In the genomic region with DNA sequence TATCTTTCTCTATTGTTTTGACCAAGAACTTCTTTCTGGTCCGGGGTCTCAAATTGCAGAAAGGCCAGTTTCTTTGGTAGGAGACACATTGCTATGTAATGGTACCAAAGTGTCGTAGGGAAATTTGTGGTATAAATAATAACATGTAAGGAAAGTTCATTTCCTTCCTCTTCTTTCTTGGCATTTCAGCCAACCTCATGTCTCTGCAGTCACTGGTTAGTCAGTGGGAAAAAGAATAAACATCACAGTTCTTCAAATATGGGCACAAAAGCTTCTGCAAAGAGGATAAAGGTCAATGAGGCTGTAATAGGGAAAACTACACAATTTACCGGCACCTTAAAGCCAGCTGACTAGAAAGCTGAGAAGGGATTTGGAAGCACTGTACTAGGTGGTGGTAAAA, we compare ENCODE assay signal across 23 mouse cellular contexts.
DNase-seq lines count a peak whose midpoint lies in the region; ATAC-seq and TF ChIP-seq lines count a peak whose summit lies in the region.
"Had no signal": no experiment of that assay in that cellular context is flagged by ENCODE, and none has a peak within 500 bp of the region (broad histone marks: within the 10 kb centered on the region; RNA-seq: fewer than 3 reads in every experiment).

No protein-coding gene starts in this region.

- H3K4me1 ChIP-seq in liver, postnatal 0 days (ENCODE audit: insufficient read depth) = no peaks in the 10 kb centered on the region
- peaks cover 16% of the 10 kb centered on the region; the same call in 1 of the 2 replicates for H3K4me1 ChIP-seq in liver, embryonic 12.5 days
- H3K4me1 ChIP-seq: embryonic facial prominence, embryonic 13.5 days; forebrain, embryonic 12.5 days; heart, embryonic 13.5 days; hindbrain, embryonic 12.5 days had no signal

- H3K9me3 ChIP-seq in liver, postnatal 0 days (ENCODE audit: low read length) = no peaks in the 10 kb centered on the region
- no peaks in the 10 kb centered on the region for H3K9me3 ChIP-seq in liver, embryonic 12.5 days (replicated peaks)
- H3K9me3 ChIP-seq: embryonic facial prominence, embryonic 13.5 days; forebrain, embryonic 12.5 days; heart, embryonic 13.5 days; hindbrain, embryonic 12.5 days had no signal

- TF ChIP-seq CTCF in liver, postnatal 0 days (IDR thresholded peaks at IDR 0.05; ENCODE audit: low read depth) = no peak

- H3K4me3 ChIP-seq in liver, postnatal 0 days (ENCODE audit: low read depth, low read length) = no peak overlapping the region
- no peak overlapping the region for H3K4me3 ChIP-seq in liver, embryonic 12.5 days
- H3K4me3 ChIP-seq: embryonic facial prominence, embryonic 13.5 days; forebrain, embryonic 12.5 days; gastrocnemius, adult 2 months; heart, embryonic 13.5 days; hindbrain, embryonic 12.5 days had no signal

- no peak overlapping the region for H3K4me2 ChIP-seq in liver, postnatal 0 days (ENCODE audit: low read depth, low read length)
- H3K4me2 ChIP-seq in liver, embryonic 12.5 days = no peak overlapping the region
- H3K4me2 ChIP-seq: embryonic facial prominence, embryonic 13.5 days; forebrain, embryonic 12.5 days; heart, embryonic 13.5 days; hindbrain, embryonic 12.5 days had no signal

- 51% methylated on average over 3 of the region's 3 CpGs for WGBS in liver, postnatal 0 days (ENCODE audit: insufficient replicate concordance)
- WGBS in liver, embryonic 12.5 days (ENCODE audit: insufficient replicate concordance) = 59% methylated on average over 3 of the region's 3 CpGs

- no peak for ATAC-seq in liver, postnatal 0 days
- ATAC-seq in liver, embryonic 12.5 days = no peak
- ATAC-seq in common myeloid progenitor, adult 5-6 weeks (replicated peaks; ENCODE audit: low read depth, poor library complexity, severe bottlenecking) = peak; percentile 27
- ATAC-seq in megakaryocyte, adult 5-6 weeks (ENCODE audit: poor library complexity, severe bottlenecking) = 0 out of 2 replicates have a peak, but pooled peaks have one; percentile 4
- ATAC-seq: forebrain, embryonic 16.5 days; hindbrain, embryonic 16.5 days had no signal

- no peak for DNase-seq in liver, postnatal 0 days
- peak; percentile 76 for DNase-seq in 416B (ENCODE audit: low read depth)
- DNase-seq in embryo, embryonic 10.5 days (ENCODE audit: low spot score) = no peak
- DNase-seq in cerebellum, postnatal 14 days = no peak
- DNase-seq in frontal cortex, postnatal 14 days (ENCODE audit: low spot score in 2 of 2) = no peak
- DNase-seq: adrenal gland, adult 2 months; adrenal gland, postnatal 25 days; cerebellum, adult 2 months; cerebellum, postnatal 10 days; gastrocnemius, adult 2 months; gastrocnemius, postnatal 25 days; heart, adult 11 months; heart, postnatal 36 days had no signal

- no peaks in the 10 kb centered on the region for H3K27me3 ChIP-seq in liver, postnatal 0 days (ENCODE audit: insufficient read depth, low read length)
- H3K27me3 ChIP-seq in liver, embryonic 12.5 days (replicated peaks) = no peaks in the 10 kb centered on the region
- H3K27me3 ChIP-seq: CH12.LX; embryonic facial prominence, embryonic 13.5 days; forebrain, embryonic 12.5 days; heart, embryonic 13.5 days; hindbrain, embryonic 12.5 days had no signal

- H3K27ac ChIP-seq in liver, postnatal 0 days (ENCODE audit: low read depth) = 0 out of 2 replicates have a peak overlapping the region, but pooled peaks have one; percentile 0
- no peak overlapping the region for H3K27ac ChIP-seq in liver, embryonic 12.5 days
- H3K27ac ChIP-seq: embryonic facial prominence, embryonic 13.5 days; forebrain, embryonic 12.5 days; gastrocnemius, adult 2 months; heart, embryonic 13.5 days; hindbrain, embryonic 12.5 days had no signal

- no peak overlapping the region for H3K9ac ChIP-seq in liver, postnatal 0 days (replicated peaks)
- no peak overlapping the region for H3K9ac ChIP-seq in liver, embryonic 12.5 days
- H3K9ac ChIP-seq: embryonic facial prominence, embryonic 13.5 days; forebrain, embryonic 12.5 days; heart, embryonic 13.5 days; hindbrain, embryonic 12.5 days had no signal

- TF ChIP-seq EP300 in liver, postnatal 0 days (IDR thresholded peaks at IDR 0.05; ENCODE audit: low read depth) = 0 out of 2 replicates have a peak, but pooled peaks have one; percentile 24

- no peaks in the 10 kb centered on the region for H3K36me3 ChIP-seq in liver, postnatal 0 days (replicated peaks; ENCODE audit: insufficient read depth, low read length)
- H3K36me3 ChIP-seq in liver, embryonic 12.5 days = no peaks in the 10 kb centered on the region
- H3K36me3 ChIP-seq: embryonic facial prominence, embryonic 13.5 days; forebrain, embryonic 12.5 days; heart, embryonic 13.5 days; hindbrain, embryonic 12.5 days had no signal

Comparison
In these comparisons a context has a peak if more than half of its experiments do, and no peak if none do; other contexts are left out.
1. ATAC-seq: peak in common myeloid progenitor, adult 5-6 weeks (single experiment) and megakaryocyte, adult 5-6 weeks (single experiment); none in liver, postnatal 0 days (single experiment) and liver, embryonic 12.5 days (single experiment).